ENCODE assay signal across 28 mouse cellular contexts in the genomic region with DNA sequence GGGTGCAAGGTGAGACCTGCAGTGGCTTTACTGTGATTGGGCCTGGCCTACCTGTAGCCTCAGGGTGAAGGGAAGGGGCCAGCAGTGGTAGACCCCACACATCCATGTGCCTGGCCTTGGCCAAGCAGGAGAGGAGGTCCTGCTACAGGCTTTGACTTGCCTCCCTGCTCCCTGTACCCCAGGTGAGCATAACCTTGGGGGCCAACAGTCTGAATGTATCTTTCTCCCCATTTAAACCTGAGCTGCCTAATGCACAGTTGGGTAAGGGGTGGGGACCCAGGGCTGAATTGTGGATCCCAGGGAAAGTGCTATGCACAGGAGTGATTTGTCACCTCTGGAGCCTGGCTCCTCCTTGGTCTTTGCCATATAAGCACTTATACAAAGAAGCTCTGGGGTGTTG. TPM values are rescaled to one million over a fixed set of nuclear protein-coding genes. Genes with fewer than 3 reads are reported as not detected.
DNase-seq lines count a peak whose midpoint lies in the region; ATAC-seq and TF ChIP-seq lines count a peak whose summit lies in the region.
"Had no signal": no experiment of that assay in that cellular context is flagged by ENCODE, and none has a peak within 500 bp of the region (broad histone marks: within the 10 kb centered on the region; RNA-seq: fewer than 3 reads in every experiment).

No protein-coding gene starts in this region.

- no peak overlapping the region for H3K4me2 ChIP-seq in hindbrain, embryonic 12.5 days (replicated peaks)
- H3K4me2 ChIP-seq in hindbrain, embryonic 16.5 days (ENCODE audit: low read length) = no peak overlapping the region
- H3K4me2 ChIP-seq in limb, embryonic 13.5 days (replicated peaks) = no peak overlapping the region
- no peak overlapping the region for H3K4me2 ChIP-seq in midbrain, embryonic 13.5 days (replicated peaks)
- H3K4me2 ChIP-seq in midbrain, postnatal 0 days (ENCODE audit: low read depth, low read length, poor library complexity, severe bottlenecking) = no peak overlapping the region
- H3K4me2 ChIP-seq: embryonic facial prominence, embryonic 15.5 days; forebrain, embryonic 12.5 days; heart, embryonic 15.5 days; hindbrain, embryonic 15.5 days; limb, embryonic 15.5 days; neural tube, embryonic 13.5 days had no signal

- H3K27ac ChIP-seq in hindbrain, embryonic 12.5 days = peak overlapping the region; percentile 52; the same call in 1 of the 2 replicates
- H3K27ac ChIP-seq in hindbrain, embryonic 16.5 days (ENCODE audit: low read depth, low read length) = no peak overlapping the region
- H3K27ac ChIP-seq in limb, embryonic 13.5 days = 0 out of 2 replicates have a peak overlapping the region, but pooled peaks have one; percentile 22
- H3K27ac ChIP-seq in limb, embryonic 10.5 days = no peak overlapping the region
- H3K27ac ChIP-seq in midbrain, embryonic 13.5 days = no peak overlapping the region
- H3K27ac ChIP-seq in midbrain, postnatal 0 days (ENCODE audit: low read depth, low read length) = no peak overlapping the region
- H3K27ac ChIP-seq: embryonic facial prominence, embryonic 10.5 days; embryonic facial prominence, embryonic 15.5 days; forebrain, embryonic 12.5 days; heart, embryonic 10.5 days; heart, embryonic 15.5 days; hindbrain, embryonic 15.5 days; layer of hippocampus, adult 2 months; left cerebral cortex, adult 2 months; limb, embryonic 15.5 days; neural tube, embryonic 13.5 days had no signal

- H3K4me1 ChIP-seq in hindbrain, embryonic 12.5 days = no peaks in the 10 kb centered on the region
- no peaks in the 10 kb centered on the region for H3K4me1 ChIP-seq in hindbrain, embryonic 16.5 days (ENCODE audit: control insufficient read depth, insufficient read depth, low read depth, low read length)
- no peaks in the 10 kb centered on the region for H3K4me1 ChIP-seq in limb, embryonic 13.5 days
- H3K4me1 ChIP-seq in limb, embryonic 10.5 days = no peaks in the 10 kb centered on the region
- no peaks in the 10 kb centered on the region for H3K4me1 ChIP-seq in midbrain, embryonic 13.5 days (replicated peaks)
- no peaks in the 10 kb centered on the region for H3K4me1 ChIP-seq in midbrain, postnatal 0 days (ENCODE audit: insufficient read depth, low read length)
- H3K4me1 ChIP-seq: embryonic facial prominence, embryonic 10.5 days; embryonic facial prominence, embryonic 15.5 days; forebrain, embryonic 12.5 days; heart, embryonic 10.5 days; heart, embryonic 15.5 days; hindbrain, embryonic 15.5 days; limb, embryonic 15.5 days; neural tube, embryonic 13.5 days had no signal

- no peak overlapping the region for H3K4me3 ChIP-seq in hindbrain, embryonic 12.5 days
- H3K4me3 ChIP-seq in hindbrain, embryonic 16.5 days (ENCODE audit: low read length) = no peak overlapping the region
- H3K4me3 ChIP-seq in limb, embryonic 13.5 days = no peak overlapping the region
- H3K4me3 ChIP-seq in limb, embryonic 10.5 days = no peak overlapping the region
- H3K4me3 ChIP-seq in midbrain, embryonic 13.5 days (replicated peaks) = no peak overlapping the region
- H3K4me3 ChIP-seq in midbrain, postnatal 0 days (ENCODE audit: low read depth, low read length) = no peak overlapping the region
- H3K4me3 ChIP-seq: embryonic facial prominence, embryonic 10.5 days; embryonic facial prominence, embryonic 15.5 days; forebrain, embryonic 12.5 days; heart, embryonic 10.5 days; heart, embryonic 15.5 days; hindbrain, embryonic 15.5 days; layer of hippocampus, adult 2 months; left cerebral cortex, adult 2 months; limb, embryonic 15.5 days; neural tube, embryonic 13.5 days had no signal

- no peaks in the 10 kb centered on the region for H3K27me3 ChIP-seq in hindbrain, embryonic 12.5 days
- H3K27me3 ChIP-seq in hindbrain, embryonic 16.5 days (replicated peaks; ENCODE audit: control insufficient read depth, insufficient read depth, low read length) = no peaks in the 10 kb centered on the region
- H3K27me3 ChIP-seq in limb, embryonic 13.5 days = no peaks in the 10 kb centered on the region
- no peaks in the 10 kb centered on the region for H3K27me3 ChIP-seq in limb, embryonic 10.5 days (ENCODE audit: low read depth, poor library complexity, severe bottlenecking)
- no peaks in the 10 kb centered on the region for H3K27me3 ChIP-seq in midbrain, embryonic 13.5 days
- H3K27me3 ChIP-seq in midbrain, postnatal 0 days (ENCODE audit: insufficient read depth, low read length) = no peaks in the 10 kb centered on the region
- H3K27me3 ChIP-seq: embryonic facial prominence, embryonic 15.5 days; forebrain, embryonic 12.5 days; heart, embryonic 15.5 days; hindbrain, embryonic 15.5 days; limb, embryonic 15.5 days; neural tube, embryonic 13.5 days had no signal

- ATAC-seq in hindbrain, embryonic 12.5 days (ENCODE audit: low FRiP score) = no peak
- no peak for ATAC-seq in hindbrain, embryonic 16.5 days
- ATAC-seq in limb, embryonic 13.5 days (ENCODE audit: low FRiP score, low read depth) = no peak
- peak; percentile 22; the same call in 1 of the 2 replicates for ATAC-seq in midbrain, embryonic 13.5 days
- no peak for ATAC-seq in midbrain, postnatal 0 days (ENCODE audit: low FRiP score)
- ATAC-seq: activated CD4-positive, CD25-positive, alpha-beta regulatory T cell, adult 4 months; CD4-positive, CD25-positive, alpha-beta regulatory T cell, adult 4 months; intestine, embryonic 16.5 days had no signal

- peaks cover 66% of the 10 kb centered on the region for H3K36me3 ChIP-seq in hindbrain, embryonic 12.5 days
- H3K36me3 ChIP-seq in hindbrain, embryonic 16.5 days (ENCODE audit: control insufficient read depth, insufficient read depth, low read length) = peaks cover 43% of the 10 kb centered on the region
- H3K36me3 ChIP-seq in limb, embryonic 13.5 days = peaks cover 74% of the 10 kb centered on the region
- peaks cover 77% of the 10 kb centered on the region for H3K36me3 ChIP-seq in limb, embryonic 10.5 days
- H3K36me3 ChIP-seq in midbrain, embryonic 13.5 days = peaks cover 64% of the 10 kb centered on the region
- H3K36me3 ChIP-seq in midbrain, postnatal 0 days (ENCODE audit: insufficient read depth, low read length) = peaks cover 55% of the 10 kb centered on the region

- TF ChIP-seq CTCF in midbrain, postnatal 0 days (IDR thresholded peaks at IDR 0.05) = no peak

- no peak for DNase-seq in limb, embryonic 10.5 days (ENCODE audit: low spot score)
- DNase-seq in midbrain, postnatal 0 days (ENCODE audit: low spot score) = no peak
- DNase-seq in urinary bladder, adult 2 months (ENCODE audit: low spot score) = no peak
- DNase-seq: adrenal gland, adult 2 months; cerebellum, adult 8-10 months; gastrocnemius, postnatal 14 days; heart, postnatal 36 days; kidney, postnatal 36 days; lung, postnatal 36 days; midbrain, embryonic 14.5 days had no signal

- H3K9me3 ChIP-seq in hindbrain, embryonic 12.5 days (replicated peaks) = no peaks in the 10 kb centered on the region
- no peaks in the 10 kb centered on the region for H3K9me3 ChIP-seq in hindbrain, embryonic 16.5 days (ENCODE audit: control insufficient read depth, low read length)
- no peaks in the 10 kb centered on the region for H3K9me3 ChIP-seq in limb, embryonic 13.5 days
- no peaks in the 10 kb centered on the region for H3K9me3 ChIP-seq in limb, embryonic 10.5 days (replicated peaks)
- H3K9me3 ChIP-seq in midbrain, embryonic 13.5 days = no peaks in the 10 kb centered on the region
- no peaks in the 10 kb centered on the region for H3K9me3 ChIP-seq in midbrain, postnatal 0 days (ENCODE audit: low read length)
- H3K9me3 ChIP-seq: embryonic facial prominence, embryonic 10.5 days; embryonic facial prominence, embryonic 15.5 days; forebrain, embryonic 12.5 days; heart, embryonic 10.5 days; heart, embryonic 15.5 days; hindbrain, embryonic 15.5 days; limb, embryonic 15.5 days; neural tube, embryonic 13.5 days had no signal

- H3K9ac ChIP-seq in hindbrain, embryonic 12.5 days = no peak overlapping the region
- no peak overlapping the region for H3K9ac ChIP-seq in hindbrain, embryonic 16.5 days (ENCODE audit: low read depth, low read length)
- H3K9ac ChIP-seq in limb, embryonic 13.5 days = no peak overlapping the region
- no peak overlapping the region for H3K9ac ChIP-seq in midbrain, embryonic 13.5 days (replicated peaks)
- no peak overlapping the region for H3K9ac ChIP-seq in midbrain, postnatal 0 days (replicated peaks; ENCODE audit: low read length, poor library complexity, severe bottlenecking)
- H3K9ac ChIP-seq: embryonic facial prominence, embryonic 15.5 days; forebrain, embryonic 12.5 days; heart, embryonic 15.5 days; hindbrain, embryonic 15.5 days; limb, embryonic 15.5 days; neural tube, embryonic 13.5 days had no signal

RNA-seq across cellular contexts. Expression of a gene that starts 20.9 kb away (rescaled TPM):
- 21.3 and 22.1 TPM in 2 replicates for polyA plus RNA-seq in hindbrain, embryonic 12.5 days (2016; fragmentation: Nextera tagmentation; extraction: Ambion mirVana)
- 18.7 and 22.7 TPM in 2 replicates for polyA plus RNA-seq in hindbrain, embryonic 16.5 days (2015; fragmentation: Nextera tagmentation; extraction: Ambion mirVana)
- polyA plus RNA-seq in limb, embryonic 13.5 days (2015; fragmentation: Nextera tagmentation; extraction: Ambion mirVana) = 19.9 and 21.4 TPM in 2 replicates
- polyA plus RNA-seq in limb, embryonic 10.5 days (2016; fragmentation: Nextera tagmentation; extraction: Ambion mirVana) = 32.8 and 36.6 TPM in 2 replicates
- 12.7 and 14.2 TPM in 2 replicates for polyA plus RNA-seq in midbrain, embryonic 13.5 days (2015; fragmentation: Nextera tagmentation; extraction: Ambion mirVana)
- total RNA-seq in midbrain, postnatal 0 days (2014; rRNA removed) = 71.5 and 106 TPM in 2 replicates
- 17.0 and 18.4 TPM in 2 replicates for polyA plus RNA-seq in midbrain, postnatal 0 days (2015; fragmentation: Nextera tagmentation; extraction: Ambion mirVana)
- 50.0 and 61.8 TPM in 2 replicates for polyA plus RNA-seq in urinary bladder, adult 2 months (2012; rRNA removed)

RNA-seq across cellular contexts. Expression of a gene that starts 50.7 kb away (rescaled TPM):
- polyA plus RNA-seq in hindbrain, embryonic 12.5 days (2016; fragmentation: Nextera tagmentation; extraction: Ambion mirVana) = 2.8 and 3.2 TPM in 2 replicates
- polyA plus RNA-seq in hindbrain, embryonic 16.5 days (2015; fragmentation: Nextera tagmentation; extraction: Ambion mirVana) = 2.5 and 2.9 TPM in 2 replicates
- 0.33 and 0.37 TPM in 2 replicates for polyA plus RNA-seq in limb, embryonic 13.5 days (2015; fragmentation: Nextera tagmentation; extraction: Ambion mirVana)
- polyA plus RNA-seq in limb, embryonic 10.5 days (2016; fragmentation: Nextera tagmentation; extraction: Ambion mirVana) = 0.24 and 0.51 TPM in 2 replicates
- polyA plus RNA-seq in midbrain, embryonic 13.5 days (2015; fragmentation: Nextera tagmentation; extraction: Ambion mirVana) = 1.7 and 1.8 TPM in 2 replicates
- 12.4 and 14.6 TPM in 2 replicates for total RNA-seq in midbrain, postnatal 0 days (2014; rRNA removed)
- polyA plus RNA-seq in midbrain, postnatal 0 days (2015; fragmentation: Nextera tagmentation; extraction: Ambion mirVana) = 3.3 and 3.4 TPM in 2 replicates
- polyA plus RNA-seq in urinary bladder, adult 2 months (2012; rRNA removed) = 0.55 and 0.59 TPM in 2 replicates
- total RNA-seq: granulocyte monocyte progenitor cell, adult 5-6 weeks had no signal
- polyA plus RNA-seq: activated CD4-positive, CD25-positive, alpha-beta regulatory T cell, adult 4 months; CD4-positive, CD25-positive, alpha-beta regulatory T cell, adult 4 months had no signal

RNA-seq across cellular contexts. Expression of a gene that starts 54.3 kb away (rescaled TPM):
- 77.8 and 85.6 TPM in 2 replicates for polyA plus RNA-seq in hindbrain, embryonic 12.5 days (2016; fragmentation: Nextera tagmentation; extraction: Ambion mirVana)
- 46.0 and 46.8 TPM in 2 replicates for polyA plus RNA-seq in hindbrain, embryonic 16.5 days (2015; fragmentation: Nextera tagmentation; extraction: Ambion mirVana)
- polyA plus RNA-seq in limb, embryonic 13.5 days (2015; fragmentation: Nextera tagmentation; extraction: Ambion mirVana) = 46.7 and 49.7 TPM in 2 replicates
- 46.0 and 49.9 TPM in 2 replicates for polyA plus RNA-seq in limb, embryonic 10.5 days (2016; fragmentation: Nextera tagmentation; extraction: Ambion mirVana)
- 59.6 and 66.9 TPM in 2 replicates for polyA plus RNA-seq in midbrain, embryonic 13.5 days (2015; fragmentation: Nextera tagmentation; extraction: Ambion mirVana)
- 206 and 269 TPM in 2 replicates for total RNA-seq in midbrain, postnatal 0 days (2014; rRNA removed)
- polyA plus RNA-seq in midbrain, postnatal 0 days (2015; fragmentation: Nextera tagmentation; extraction: Ambion mirVana) = 63.4 and 79.2 TPM in 2 replicates
- polyA plus RNA-seq in urinary bladder, adult 2 months (2012; rRNA removed) = 59.0 and 60.9 TPM in 2 replicates

RNA-seq across cellular contexts. Expression of a gene that starts 59.4 kb away (rescaled TPM):
- polyA plus RNA-seq in hindbrain, embryonic 12.5 days (2016; fragmentation: Nextera tagmentation; extraction: Ambion mirVana) = 7.8 and 8.1 TPM in 2 replicates
- 13.7 and 15.0 TPM in 2 replicates for polyA plus RNA-seq in hindbrain, embryonic 16.5 days (2015; fragmentation: Nextera tagmentation; extraction: Ambion mirVana)
- 1.0 and 1.2 TPM in 2 replicates for polyA plus RNA-seq in limb, embryonic 13.5 days (2015; fragmentation: Nextera tagmentation; extraction: Ambion mirVana)
- polyA plus RNA-seq in limb, embryonic 10.5 days (2016; fragmentation: Nextera tagmentation; extraction: Ambion mirVana) = 0.34 and 0.55 TPM in 2 replicates
- polyA plus RNA-seq in midbrain, embryonic 13.5 days (2015; fragmentation: Nextera tagmentation; extraction: Ambion mirVana) = 7.3 and 10.4 TPM in 2 replicates
- total RNA-seq in midbrain, postnatal 0 days (2014; rRNA removed) = 48.2 and 49.1 TPM in 2 replicates
- 11.0 and 12.1 TPM in 2 replicates for polyA plus RNA-seq in midbrain, postnatal 0 days (2015; fragmentation: Nextera tagmentation; extraction: Ambion mirVana)
- 32.4 and 32.5 TPM in 2 replicates for polyA plus RNA-seq in urinary bladder, adult 2 months (2012; rRNA removed)

Comparison
In these comparisons a context has a peak if more than half of its experiments do, and no peak if none do; other contexts are left out.
1. H3K27ac ChIP-seq: peak in hindbrain, embryonic 12.5 days (single experiment) and limb, embryonic 13.5 days (single experiment); none in hindbrain, embryonic 16.5 days (single experiment), limb, embryonic 10.5 days (single experiment), midbrain, embryonic 13.5 days (single experiment) and midbrain, postnatal 0 days (single experiment).